Mouse (Mus musculus) spleen, adult 18-20 months (tissue): ENCODE measurements around the gene Jak1.

ENCODE experiments used
- DNase-seq, 2 experiments: peaks; one replicate each; pipeline ENCODE4 v3.0.0; 2022; ENCODE audit warnings: mixed read lengths in 2 of 2

Gene Jak1

DNA sequence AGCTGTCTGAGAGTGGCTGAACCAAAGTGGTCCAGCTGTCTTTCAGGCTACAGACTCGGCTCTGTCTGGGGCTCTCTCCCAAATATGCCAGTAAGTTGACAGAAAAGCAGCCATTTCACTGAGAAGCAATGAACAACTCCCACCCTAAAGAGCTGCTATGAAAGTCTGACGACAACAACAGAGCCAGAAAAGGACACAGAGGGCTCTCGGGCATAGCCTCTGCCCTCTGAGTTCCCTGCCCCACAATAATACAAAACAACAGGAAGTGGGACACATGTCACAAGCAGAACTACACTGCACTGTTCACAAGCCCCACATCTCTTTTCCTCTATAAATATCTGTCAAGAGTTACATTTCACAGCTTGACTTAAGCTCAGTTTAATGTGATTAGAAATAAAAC is 79.9 kb downstream of the Jak1 start:
- DNase-seq, result no peak

DNA sequence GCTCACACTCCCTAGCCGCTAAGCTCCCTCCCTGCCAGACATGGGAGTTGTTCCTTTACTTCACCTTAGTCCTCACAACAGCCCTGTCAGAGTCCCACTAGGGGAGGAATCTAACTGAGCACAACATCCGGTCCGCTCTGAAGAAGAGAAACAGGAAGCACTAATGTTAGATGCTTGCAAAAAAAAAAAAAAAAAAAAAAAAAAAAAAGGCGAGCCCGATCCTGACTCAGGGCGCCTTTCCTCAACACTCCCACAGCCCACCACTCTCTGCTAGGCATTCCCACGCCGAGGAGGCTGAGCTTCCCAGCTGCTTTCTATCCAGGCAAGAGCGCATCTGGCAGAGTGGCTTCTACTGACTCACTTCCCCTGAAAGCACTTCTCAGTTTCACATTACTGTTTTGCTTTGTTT is 82.5 kb downstream of the Jak1 start:
- peak; percentile 44 to 58 for DNase-seq

DNA sequence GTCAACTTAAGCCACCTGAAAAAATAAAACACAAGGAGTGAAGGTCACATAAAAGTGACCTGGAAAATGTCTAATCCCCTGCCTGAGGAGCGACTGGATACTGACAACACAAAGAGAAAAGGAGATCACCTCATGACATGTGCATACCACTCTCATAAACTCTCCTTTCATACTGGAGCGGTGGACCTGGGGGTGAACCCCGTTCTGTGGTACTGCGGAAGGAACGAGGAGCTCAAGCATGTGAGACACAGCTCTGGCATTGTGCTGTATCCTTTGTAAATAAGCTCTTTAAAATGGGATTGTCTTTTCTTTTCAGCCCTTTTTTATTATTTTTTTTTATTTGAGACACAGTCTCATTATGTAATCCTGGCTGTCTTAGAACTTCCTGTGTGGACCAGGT is 84.4 kb downstream of the Jak1 start:
- no peak for DNase-seq

DNA sequence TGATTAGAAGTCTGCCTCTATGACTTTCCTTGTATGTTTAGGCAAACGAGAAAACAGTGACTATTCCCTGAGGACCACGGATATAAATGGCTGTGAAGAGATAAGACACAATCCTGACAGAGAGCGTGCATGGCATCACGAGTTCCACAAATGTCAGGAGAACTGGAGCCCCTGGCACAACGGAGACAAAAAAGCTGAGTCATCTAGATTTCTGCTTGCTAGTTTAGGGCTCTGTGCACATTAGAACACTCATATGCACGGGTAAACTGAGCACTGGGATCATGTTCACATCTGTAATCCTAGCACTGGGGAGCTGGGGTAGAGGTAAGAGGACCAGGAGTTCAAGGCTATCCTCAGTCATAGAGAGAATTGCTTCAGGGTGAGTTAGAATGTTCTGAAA is 85.2 kb downstream of the Jak1 start:
- DNase-seq, result no peak

DNA sequence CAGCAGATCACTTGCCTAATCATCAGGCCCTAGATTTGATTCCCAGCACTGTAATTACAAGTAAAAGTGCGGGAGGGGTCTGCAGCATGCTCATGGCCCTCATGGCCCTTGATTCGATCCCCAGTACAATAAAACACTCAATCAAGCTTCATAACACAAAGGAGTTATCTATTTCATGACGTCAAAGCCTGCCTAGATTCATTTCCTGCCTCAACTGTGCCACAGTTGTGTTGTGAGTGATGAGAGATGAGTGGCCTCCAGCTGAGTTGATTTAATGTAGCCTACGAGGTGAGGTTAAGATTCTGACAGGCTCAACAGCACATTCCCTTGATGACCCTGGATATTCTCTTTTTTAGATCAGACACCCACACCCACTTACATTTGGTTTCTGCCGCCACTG is 86.0 kb downstream of the Jak1 start:
- DNase-seq, result no peak

DNA sequence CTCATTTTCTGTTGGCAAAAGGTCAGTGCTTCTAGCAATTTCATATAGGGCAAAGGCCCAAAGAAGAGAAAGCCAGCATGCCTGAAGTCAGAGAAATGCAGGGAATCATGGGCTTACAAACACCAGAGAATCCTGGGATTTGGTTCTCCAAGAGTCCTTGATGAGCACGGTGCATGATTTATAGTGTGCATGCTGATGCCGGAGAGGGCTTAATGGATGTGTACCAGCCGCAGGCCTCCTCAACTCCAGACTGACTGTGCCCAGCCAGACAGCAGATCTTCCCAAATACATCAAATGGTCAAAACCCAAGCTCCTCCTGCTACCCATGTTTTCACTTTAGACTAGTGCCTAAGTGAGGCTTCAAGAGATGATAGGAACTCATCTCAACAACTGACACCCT is 87.3 kb downstream of the Jak1 start:
- DNase-seq, result no peak

DNA sequence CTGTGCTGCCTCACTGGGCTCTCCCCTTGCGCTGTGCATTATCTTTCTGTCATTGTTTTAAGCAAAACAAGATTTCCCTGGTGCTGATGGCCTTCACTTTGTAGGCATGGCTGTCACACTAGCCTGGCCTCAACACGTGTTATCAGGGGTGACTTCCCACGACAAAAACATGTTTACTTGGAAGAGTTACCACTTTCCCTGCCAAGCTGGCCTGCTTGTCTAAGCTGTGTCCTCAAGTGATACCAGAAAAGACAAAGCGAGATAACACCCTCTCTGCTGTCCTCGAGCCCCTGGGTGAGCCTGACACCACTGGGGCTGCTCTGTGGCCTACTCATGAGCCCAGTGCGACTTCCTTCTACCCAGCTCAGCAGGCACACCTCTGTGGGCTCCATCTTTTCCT is 89.0 kb downstream of the Jak1 start:
- DNase-seq, result no peak

DNA sequence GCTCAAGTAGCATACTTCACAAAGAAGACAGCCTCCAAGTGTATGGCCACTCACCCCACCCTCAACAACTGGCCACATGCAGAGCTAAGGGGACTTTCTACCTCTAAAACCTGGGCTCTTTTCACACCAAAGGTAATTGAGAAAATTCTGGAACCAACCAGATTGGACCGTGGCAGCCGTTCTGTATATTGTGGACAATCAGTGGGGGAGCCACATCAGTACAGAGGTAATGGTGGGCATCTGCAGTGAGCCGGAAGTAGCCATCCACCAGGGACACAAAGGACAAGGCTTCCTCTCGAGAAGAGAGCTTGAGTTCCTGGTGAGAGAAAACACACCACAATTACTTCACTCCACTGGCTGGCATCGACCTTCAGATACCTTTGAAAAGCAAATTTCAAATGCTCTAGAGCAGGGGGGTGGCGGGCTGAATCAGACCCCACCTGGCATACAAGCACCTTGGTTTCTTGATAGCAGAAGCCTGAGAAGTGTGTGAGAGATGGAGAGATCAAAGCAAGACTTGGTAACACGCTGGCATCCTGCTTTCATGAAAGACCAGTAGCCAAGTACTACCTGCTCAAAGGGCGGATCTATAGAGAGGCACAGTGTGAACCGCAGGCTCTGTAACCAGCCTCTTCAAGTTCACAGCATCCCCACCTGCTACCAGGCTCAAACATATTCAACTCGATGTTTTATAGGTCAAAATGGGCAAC is 90.0 kb downstream of the Jak1 start:
- DNase-seq, result no peak

DNA sequence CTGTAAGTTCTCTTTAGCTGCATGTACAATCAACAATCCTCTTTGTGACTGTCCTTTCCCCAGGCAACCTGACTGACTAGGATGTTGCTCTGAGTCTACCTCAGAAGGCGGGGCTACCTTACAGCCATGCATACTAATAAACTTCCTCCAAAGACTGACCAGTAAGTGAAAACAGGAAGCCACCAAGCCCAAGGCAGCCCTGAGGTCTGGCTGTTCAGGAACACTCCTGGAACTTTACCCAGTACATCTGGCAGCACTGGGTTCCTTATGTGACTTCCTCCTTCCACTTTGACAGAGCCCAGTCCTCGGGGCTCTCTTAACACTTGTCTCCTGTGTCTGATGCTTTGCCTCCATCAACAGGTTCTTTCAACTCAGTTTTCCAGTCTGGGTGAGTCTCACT is 92.3 kb downstream of the Jak1 start:
- no peak for DNase-seq

DNA sequence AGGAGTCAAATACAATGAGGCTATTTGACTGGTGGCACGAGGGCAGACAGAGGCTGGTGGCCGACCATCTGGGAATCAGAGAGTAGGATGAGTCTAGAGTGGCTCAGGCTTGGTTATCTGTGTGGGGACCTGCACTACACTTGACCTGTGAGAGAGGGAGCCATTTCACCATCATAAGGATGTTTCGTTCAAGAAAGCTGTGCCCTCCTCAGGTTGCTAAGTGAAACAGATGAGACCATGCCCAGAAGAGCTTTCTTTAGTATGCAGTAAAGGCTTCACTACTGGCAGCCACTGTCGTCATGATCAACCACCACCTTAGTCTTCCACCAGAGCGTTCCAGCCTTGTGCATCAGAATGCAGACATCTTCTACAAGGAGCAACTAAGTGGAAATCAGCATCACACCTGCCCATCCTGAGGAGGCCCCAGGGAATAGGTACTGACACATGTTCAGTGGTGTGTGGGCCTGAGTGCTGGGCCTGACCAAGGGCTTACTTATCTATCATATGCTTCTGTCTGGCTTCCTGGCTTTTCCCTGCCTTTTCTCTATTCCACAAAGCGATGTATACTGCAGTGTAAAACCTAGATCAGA is 96.8 kb downstream of the Jak1 start:
- DNase-seq, result peak in 1 of 2 experiments; percentile 41

DNA sequence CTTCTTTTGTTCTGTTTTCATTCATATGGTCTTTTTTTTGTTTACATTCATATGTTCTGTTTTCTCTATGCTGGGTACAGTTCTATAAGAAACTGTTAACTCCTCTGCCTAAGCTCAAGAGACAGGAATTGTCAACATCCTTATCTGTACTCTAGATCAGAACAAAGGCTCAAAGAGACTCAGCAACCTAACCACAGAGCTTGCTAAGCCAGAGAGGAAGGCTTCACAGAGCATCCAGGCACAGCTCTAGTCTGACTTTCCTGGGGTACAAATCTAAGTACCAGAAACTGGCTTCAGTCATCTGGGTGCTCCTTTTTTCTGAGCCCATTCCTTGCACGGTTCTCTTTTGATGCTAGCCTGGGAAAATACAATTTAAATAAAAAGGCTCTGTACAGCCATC is 97.3 kb downstream of the Jak1 start:
- DNase-seq, result no peak

DNA sequence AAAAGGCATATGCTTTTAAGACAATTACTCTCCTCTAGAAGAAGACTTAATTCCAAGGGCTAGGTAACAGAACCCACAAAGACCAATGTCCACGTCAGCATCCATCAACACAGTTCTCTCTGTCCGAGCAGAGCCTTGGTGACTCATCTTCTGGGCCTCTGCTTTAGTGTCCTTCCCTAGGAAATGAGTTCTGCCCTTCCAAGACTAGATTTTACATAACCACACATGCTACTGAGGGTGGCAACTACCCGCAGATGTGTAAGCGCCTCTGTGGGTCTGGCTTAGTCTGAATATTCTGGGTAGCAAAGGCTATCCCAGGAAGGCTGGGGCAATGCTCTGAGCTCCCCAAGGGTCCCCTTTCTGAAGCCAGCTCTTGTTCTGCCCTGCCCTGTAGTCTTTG is 99.3 kb downstream of the Jak1 start:
- no peak for DNase-seq

DNA sequence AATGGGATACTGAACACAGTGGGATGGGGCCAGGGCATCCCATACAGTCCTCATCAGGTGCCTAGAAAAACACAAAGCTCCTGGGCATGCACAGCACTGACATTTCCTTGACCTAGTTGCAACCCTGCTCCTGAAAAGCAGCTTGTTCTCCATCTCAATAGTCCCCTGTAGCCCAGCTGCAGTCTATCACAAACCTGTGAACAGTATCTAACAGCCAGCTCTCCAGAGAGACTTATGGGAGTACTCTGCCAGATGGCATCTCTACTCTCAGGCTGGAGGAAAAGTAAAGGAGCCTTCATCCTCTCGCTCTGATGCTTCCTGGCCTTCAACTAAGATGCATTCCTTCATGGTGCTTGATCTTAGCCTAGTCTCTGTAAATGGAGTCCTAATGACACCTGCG is 100.4 kb downstream of the Jak1 start:
- no peak for DNase-seq

DNA sequence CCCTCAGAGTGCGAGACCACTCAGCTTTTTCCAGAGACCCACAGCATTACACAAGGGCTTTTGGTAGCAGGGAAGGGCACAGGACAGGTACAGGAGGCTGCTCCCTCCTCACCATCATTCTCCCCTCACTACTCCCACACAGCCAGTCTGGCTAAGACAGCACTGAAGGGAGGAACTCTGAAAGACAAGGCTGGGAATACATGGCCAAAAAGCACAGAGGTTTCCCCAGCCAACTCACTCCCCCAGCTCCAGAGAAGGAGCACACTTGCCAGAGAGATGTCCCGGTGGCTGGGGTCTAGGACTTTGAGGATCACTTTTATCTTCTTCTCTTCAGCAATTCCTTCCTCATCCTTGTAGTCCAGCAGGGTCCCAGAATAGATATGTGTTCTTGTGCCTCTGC is 100.9 kb downstream of the Jak1 start:
- DNase-seq, result no peak

DNA sequence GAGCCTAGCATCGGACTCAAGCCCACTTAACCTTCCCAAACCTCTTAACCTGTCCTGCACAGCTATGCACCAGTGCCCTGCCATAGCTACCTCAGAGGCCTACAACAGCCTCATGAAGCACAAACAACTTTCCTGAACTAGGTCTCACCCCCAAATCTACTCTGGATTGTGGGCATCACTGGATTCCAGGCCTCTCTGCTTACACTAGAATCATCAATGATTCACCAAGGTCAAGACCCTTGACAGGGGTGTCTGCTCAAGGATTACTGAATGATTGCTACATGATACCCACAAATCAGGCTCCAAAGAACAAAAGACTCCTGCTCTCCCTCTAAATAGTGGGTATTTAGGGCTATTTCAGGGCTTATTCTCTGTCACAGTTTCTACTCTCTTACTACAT is 104.3 kb downstream of the Jak1 start:
- DNase-seq, result no peak

DNA sequence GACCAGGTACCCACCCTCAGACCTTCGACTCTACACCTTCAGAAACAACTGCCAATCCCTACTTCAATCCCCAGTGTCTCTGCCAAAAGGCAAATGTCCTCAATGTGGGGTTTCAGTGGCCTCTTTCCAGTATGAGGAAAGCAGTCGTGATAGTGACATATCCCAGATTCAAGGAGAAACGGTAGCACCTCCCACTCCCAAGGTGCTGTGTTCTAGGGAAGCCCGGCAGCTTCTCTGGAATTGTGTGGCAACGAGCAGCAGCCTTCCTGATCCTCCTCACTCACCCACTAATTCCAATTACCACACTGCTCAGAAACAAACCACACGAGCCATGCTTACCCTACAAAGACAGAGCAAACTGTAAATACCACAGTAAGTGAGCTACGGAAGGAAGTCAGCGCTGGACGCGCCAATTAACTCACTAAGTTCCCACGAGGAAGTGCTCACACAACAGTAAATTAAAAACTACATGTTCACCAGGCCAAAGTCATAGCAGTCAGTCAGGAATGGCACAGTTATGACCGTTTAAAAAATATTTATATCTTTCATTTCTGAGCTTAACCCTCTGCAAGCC is 105.8 kb downstream of the Jak1 start:
- no peak for DNase-seq

DNA sequence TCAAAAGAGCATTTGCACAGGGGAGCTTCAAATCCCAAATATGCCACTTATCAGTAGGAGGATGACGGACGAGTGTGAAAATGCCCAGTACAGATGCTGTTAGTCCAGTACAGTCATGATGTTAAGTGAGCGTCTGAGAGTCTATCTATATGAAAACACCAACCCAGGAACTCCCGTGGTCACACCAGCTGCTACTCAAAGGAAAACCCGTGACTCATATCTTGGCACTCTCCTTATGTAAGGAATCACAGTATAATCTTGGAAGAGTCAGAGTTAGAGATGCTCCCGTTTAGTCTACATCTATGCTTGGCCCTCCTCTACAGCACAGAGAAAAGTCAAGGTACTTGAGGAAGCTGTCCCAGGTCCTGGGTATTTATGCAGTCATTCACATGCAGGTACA is 106.8 kb downstream of the Jak1 start:
- no peak for DNase-seq

DNA sequence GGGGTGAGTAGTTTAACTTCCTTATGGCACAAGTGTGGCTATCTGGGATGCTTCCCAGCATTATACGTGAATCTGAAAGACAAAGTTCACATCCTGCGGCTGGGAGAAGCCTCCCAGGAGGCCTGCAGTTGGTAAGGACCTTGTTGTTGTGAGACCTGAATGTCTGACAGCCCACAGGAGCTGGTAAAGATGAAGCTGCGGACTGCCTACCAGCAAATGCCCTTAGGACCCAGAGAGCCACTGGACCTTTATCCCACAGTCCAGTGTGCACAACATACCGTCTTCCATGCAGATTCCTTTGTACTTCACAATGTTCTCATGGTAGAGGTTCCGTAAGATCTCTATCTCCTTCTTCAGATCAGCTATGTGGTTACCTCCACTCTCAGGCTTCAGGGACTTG is 107.6 kb downstream of the Jak1 start:
- DNase-seq, result no peak

DNA sequence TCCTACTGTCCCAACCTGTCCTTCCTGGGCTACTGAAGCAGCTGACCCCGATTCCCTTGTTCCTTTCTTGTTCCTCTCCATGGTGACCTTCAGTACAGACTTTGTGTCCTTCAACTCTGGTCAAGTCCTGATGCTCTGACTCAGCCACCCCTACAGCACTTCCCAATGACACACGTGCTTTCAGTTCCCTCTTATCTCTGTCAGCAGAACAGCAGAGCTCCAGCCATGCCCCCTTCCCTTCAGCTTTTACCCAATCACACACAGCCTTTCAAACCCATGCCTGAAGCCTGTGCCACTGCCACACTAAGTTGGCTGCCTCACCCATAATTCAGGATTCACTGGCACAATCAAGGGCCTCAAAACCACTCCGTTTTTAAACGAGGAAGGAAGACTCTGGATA is 109.5 kb downstream of the Jak1 start:
- DNase-seq, result no peak

DNA sequence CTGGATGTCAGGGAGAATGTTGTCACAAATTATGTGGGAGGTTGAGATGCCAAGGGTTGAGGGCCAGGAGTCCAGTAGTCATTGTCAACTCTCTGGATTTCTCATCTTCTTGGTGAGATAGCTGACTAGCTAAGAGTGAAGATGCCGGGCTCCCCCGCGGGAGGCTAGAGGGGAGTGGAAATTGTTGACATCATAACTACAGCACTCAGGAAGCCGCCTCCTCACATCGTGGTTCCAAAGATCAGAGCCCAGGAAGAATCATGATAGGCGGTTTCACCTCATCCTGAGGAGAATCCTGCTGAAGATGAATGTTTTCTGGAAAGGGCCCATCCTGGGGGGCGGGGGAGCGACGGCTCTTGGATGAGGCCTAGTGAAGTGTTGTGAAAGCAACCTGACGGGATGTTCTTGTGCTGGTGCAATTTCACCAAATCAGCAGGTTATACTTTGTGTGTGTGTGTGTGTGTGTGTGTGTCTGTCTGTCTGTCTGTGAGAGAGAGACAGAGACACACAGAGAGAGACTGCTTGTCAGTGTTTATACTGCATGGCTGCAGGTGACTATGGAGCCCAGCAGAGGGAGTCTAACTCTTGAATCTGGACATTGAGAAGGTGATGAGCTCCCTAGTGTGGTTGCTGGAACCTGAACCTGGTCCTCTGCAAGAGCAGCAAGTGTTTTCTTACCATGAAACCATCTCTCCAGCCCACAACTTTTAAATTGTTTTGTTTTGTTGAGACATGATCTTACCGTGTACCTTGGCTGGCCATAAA is 118.0 kb downstream of the Jak1 start:
- DNase-seq, result no peak

DNA sequence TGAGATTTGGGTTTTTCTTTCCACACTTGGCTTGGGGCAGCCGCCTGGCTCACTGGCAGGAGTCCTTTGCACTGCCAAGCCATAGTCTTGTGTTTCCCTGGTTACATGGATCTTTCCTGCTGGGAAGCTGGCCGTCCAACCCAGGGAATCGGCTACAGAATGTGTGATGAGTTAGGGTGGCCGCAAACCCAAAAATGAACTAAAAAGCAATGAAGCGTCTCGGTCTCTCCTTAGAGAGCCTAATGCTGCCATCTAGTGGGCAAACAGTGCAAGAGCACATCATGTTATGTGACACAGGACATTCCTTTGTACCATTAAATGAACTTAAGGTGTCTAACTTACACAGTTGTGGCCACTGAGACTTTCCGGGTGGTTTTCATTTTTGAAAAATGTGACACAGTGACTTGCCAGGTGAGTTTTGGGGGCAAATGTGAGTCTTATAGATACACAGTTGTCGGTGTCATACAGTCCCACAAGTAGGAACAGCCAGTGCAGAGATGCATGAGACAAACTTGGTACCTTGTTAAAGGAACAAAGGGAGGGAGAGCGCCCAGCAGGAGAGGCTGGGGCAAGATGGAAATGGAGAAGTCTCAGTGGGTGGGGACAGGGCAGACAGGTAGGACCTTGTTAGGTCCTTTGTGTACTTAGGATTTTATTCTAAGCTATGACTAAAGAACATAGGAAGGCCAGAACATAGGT is 118.9 kb downstream of the Jak1 start:
- peak in 1 of 2 experiments; percentile 50 for DNase-seq

DNA sequence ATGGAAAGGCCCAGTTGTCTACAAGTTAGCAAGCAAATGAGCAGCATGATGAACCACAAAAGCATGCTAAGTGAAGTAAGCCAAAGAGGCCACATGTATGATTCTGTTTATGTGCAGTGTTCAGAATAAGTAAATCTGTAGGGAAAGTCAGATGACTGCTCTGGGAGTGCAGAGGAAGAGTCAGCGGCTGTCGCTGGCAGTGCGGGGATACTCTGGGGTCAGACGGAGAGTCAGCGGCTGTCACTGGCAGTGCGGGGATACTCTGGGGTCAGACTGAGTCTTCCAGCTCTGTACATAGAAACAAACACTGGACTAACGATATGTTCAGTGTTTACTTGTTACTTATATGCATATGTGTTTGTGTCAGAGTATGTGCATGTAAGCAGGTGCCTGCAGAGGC is 120.3 kb downstream of the Jak1 start:
- DNase-seq, result no peak

DNA sequence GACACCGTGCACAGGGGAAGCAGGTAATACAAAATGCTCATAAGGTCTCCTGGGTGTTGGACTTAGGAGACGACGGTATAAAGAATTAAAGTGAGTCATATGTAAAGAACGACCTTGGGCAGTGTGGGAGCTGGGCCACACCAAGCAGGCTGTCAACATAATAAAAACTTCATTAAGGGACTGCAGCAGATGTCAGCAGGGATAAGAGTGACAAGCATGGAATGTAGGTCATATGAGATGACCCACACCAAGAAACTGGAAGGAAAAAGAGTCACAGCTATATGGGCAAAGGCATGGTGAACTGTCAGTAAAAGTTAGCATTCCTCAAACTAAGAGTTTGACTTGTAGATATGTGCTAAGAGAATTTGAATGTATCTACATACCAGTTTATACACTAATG is 120.7 kb downstream of the Jak1 start:
- no peak for DNase-seq
